Mouse (Mus musculus): ENCODE measurements around the gene Lmbrd2.
"Not testable (repeated sequence)": the region's sequence is repeated elsewhere in the genome, so short reads cannot be mapped to it uniquely, and the experiment has no call there.

The Lmbrd2 gene

GRCm38 (mm10) chr15:9134891-9135507, 5.4 kb upstream of the Lmbrd2 start:
- DNase-seq: peak; percentile 18 to 21

- DNase-seq: no peak
These were observed 903 bp upstream of the Lmbrd2 start for GRCm38 (mm10) chr15:9139447-9139846.

- DNase-seq: peak; percentile 56 to 59
These were observed 378 bp downstream of the Lmbrd2 start for GRCm38 (mm10) chr15:9140684-9141171.

GRCm38 (mm10) chr15:9155325-9155724, 15.0 kb downstream of the Lmbrd2 start, which contains the start of gene Skp2:
Skp2 (minus strand) TSS chr15:9155425.
- DNase-seq: no peak

- no peak for DNase-seq
These were observed 22.3 kb downstream of the Lmbrd2 start for GRCm38 (mm10) chr15:9162557-9163070.

GRCm38 (mm10) chr15:9164125-9164524, 23.8 kb downstream of the Lmbrd2 start:
- DNase-seq: no peak

- DNase-seq: no peak
These were observed 36.7 kb downstream of the Lmbrd2 start for GRCm38 (mm10) chr15:9177038-9177437.

GRCm38 (mm10) chr15:9183995-9184394, 43.6 kb downstream of the Lmbrd2 start:
- DNase-seq: peak in 1 of 2 experiments; percentile 11

- DNase-seq: no peak
These were observed 49.4 kb downstream of the Lmbrd2 start for GRCm38 (mm10) chr15:9189796-9190195.

- not testable (repeated sequence) for DNase-seq
These were observed 52.3 kb downstream of the Lmbrd2 start for GRCm38 (mm10) chr15:9192685-9193084.

- no peak for DNase-seq
These were observed 58.1 kb downstream of the Lmbrd2 start for GRCm38 (mm10) chr15:9198421-9198820.

GRCm38 (mm10) chr15:9211891-9212290, 71.5 kb downstream of the Lmbrd2 start:
- no peak for DNase-seq

- DNase-seq: not testable (repeated sequence)
These were observed 72.7 kb downstream of the Lmbrd2 start for GRCm38 (mm10) chr15:9213026-9213425.

GRCm38 (mm10) chr15:9213431-9213830, 73.1 kb downstream of the Lmbrd2 start:
- DNase-seq: not testable (repeated sequence)

GRCm38 (mm10) chr15:9216446-9216845, 76.1 kb downstream of the Lmbrd2 start:
- no peak for DNase-seq

GRCm38 (mm10) chr15:9230917-9231316, 90.6 kb downstream of the Lmbrd2 start:
- not testable (repeated sequence) for DNase-seq

GRCm38 (mm10) chr15:9246345-9246744, 106.0 kb downstream of the Lmbrd2 start:
- no peak for DNase-seq
